Mouse (Mus musculus) lung, postnatal 0 days (tissue): ENCODE data around the gene Rhbdd3. TPM values are rescaled to one million over a fixed set of nuclear protein-coding genes. Genes with fewer than 3 reads are reported as not detected.

Source experiments
- ATAC-seq: fragments of 200-750 bp; cut with Nextera tagmentation; 2 replicates; pipeline ENCODE4 v1.8.0; 2017; ENCODE audit warnings: moderate library complexity
- DNase-seq: peaks from one replicate; pipeline ENCODE4 v3.0.0-alpha.2; 2016; ENCODE audit warnings: low spot score
- H3K27ac ChIP-seq: fragments of 300-500 bp; sonication (generic); 2 replicates; pipeline ENCODE4 v1.5.1; 2014; ENCODE audit warnings: antibody characterized with exemption, mild to moderate bottlenecking, low read length, mixed read lengths
- H3K27me3 ChIP-seq: fragments of 300-500 bp; sonication (generic); replicated peaks from 2 replicates; pipeline ENCODE4 v1.6.1; 2014; ENCODE audit warnings: low read length, mixed read lengths; ENCODE audit not compliant: insufficient read depth
- H3K36me3 ChIP-seq: fragments of 300-500 bp; sonication (generic); 2 replicates; pipeline ENCODE4 v1.6.1; 2014; ENCODE audit warnings: low read length, mixed read lengths; ENCODE audit not compliant: insufficient read depth
- H3K4me1 ChIP-seq: fragments of 300-500 bp; sonication (generic); 2 replicates; pipeline ENCODE4 v1.6.1; 2014; ENCODE audit warnings: antibody characterized with exemption, low read depth, low read length, mixed read lengths; ENCODE audit not compliant: insufficient read depth
- H3K4me2 ChIP-seq: fragments of 300-500 bp; sonication (generic); replicated peaks from 2 replicates; pipeline ENCODE4 v1.6.1; 2014; ENCODE audit warnings: low read depth, mild to moderate bottlenecking, low read length, moderate library complexity, mixed read lengths
- H3K4me3 ChIP-seq: fragments of 300-500 bp; sonication (generic); 2 replicates; pipeline ENCODE4 v1.5.1; 2014; ENCODE audit warnings: low read depth, low read length
- H3K9ac ChIP-seq: fragments of 300-500 bp; sonication (generic); replicated peaks from 2 replicates; pipeline ENCODE4 v1.6.1; 2014; ENCODE audit warnings: low read depth, mild to moderate bottlenecking
- H3K9me3 ChIP-seq: fragments of 300-500 bp; sonication (generic); 2 replicates; pipeline ENCODE4 v1.6.1; 2016; ENCODE audit warnings: low read length, mixed read lengths
- CTCF ChIP-seq: IDR thresholded peaks from 2 replicates; pipeline ENCODE4 v1.5.1; 2016; ENCODE audit warnings: antibody characterized with exemption, mild to moderate bottlenecking
- EP300 ChIP-seq: IDR thresholded peaks from 2 replicates; pipeline ENCODE4 v1.6.1; 2016; ENCODE audit warnings: antibody characterized with exemption, mild to moderate bottlenecking, control low read depth
- WGBS: fragments of 180-500 bp; shearing (Covaris S2); extraction: QIAGEN DNeasy Blood & Tissue Kit; methylation state at CpG from one replicate; pipeline ENCODE4 v1.1.7; 2014; 5-methylcytosine and 5-hydroxymethylcytosine counted together
- polyA plus RNA-seq: library from polyadenylated mRNA; unstranded; fragments of >200 nt; fragmentation: Nextera tagmentation; extraction: Ambion mirVana; gene quantifications from 2 replicates; pipeline ENCODE4 v1.2.1, GENCODE M21; 2015

The Rhbdd3 gene
- polyA plus RNA-seq, 1 experiment from 2014 or later: 19.4 TPM

GRCm38 (mm10) chr11:5151680-5152337, 53.1 kb downstream of the Rhbdd3 start, which contains the start of gene Emid1:
Gene Emid1 (minus strand): TSS chr11:5152257.
- Histone ChIP-seq H3K27ac (peak within 1 kb of the TSS; percentile 35; the same call in 1 of the 2 replicates), H3K9me3 (no peaks in the 10 kb centered on the region), H3K4me3 (peak within 1 kb of the TSS; percentile 43), H3K4me1 (peaks cover 18% of the 10 kb centered on the region; the same call in 1 of the 2 replicates), H3K9ac (peak within 1 kb of the TSS; percentile 47), H3K4me2 (peak within 1 kb of the TSS; percentile 88), H3K27me3 (no peaks in the 10 kb centered on the region), H3K36me3 (no peaks in the 10 kb centered on the region)
- 5% methylated on average over 48 of the region's 53 CpGs for WGBS
- DNase-seq (peak; percentile 44), ATAC-seq (peak; percentile 36)
- TF ChIP-seq EP300 (no peak), CTCF (no peak)

DNA sequence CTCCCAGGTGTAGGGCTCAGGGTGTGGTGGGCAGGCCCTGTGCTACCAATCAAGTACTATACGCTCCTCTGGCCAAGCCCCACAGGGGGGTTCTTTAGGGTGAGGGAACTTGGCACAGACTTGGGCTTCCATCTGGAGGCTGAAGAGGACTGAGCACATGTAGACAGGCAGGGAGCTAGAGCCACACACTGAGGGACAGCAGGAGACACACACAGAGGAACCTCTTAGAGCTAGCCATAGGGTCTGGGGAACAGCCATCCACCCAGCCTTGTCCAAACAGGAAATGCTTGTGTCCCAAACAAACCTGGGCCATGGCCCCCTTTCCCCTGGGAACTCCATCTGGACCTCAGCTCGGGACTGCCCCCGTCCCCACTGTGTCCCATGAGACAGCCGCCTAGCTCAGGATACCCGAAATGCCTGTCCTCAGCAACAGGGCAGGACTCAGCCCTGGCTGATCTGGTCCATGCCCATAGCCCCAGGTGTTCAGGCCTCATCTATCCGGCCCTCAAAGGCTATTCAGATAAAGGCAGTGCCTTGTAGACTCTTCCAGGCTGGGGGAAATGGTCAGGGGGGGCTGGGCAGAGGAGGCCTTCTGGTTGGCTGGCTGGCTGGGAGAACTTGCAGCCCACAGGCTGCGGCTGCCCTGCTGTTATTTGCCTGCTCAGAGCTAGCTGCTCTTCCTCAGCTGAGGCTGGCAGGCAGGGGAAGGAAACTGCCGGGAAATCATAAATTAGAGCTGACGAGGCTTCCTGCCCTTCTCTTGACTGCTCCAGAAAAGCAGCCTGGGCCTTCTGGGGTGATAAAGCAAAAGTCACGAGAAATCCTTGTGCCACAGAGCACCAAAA, 56.5 kb downstream of the Rhbdd3 start:
- Histone ChIP-seq H3K9me3 (no peaks in the 10 kb centered on the region), H3K36me3 (no peaks in the 10 kb centered on the region), H3K4me2 (no peak overlapping the region), H3K4me1 (peaks cover 18% of the 10 kb centered on the region; the same call in 1 of the 2 replicates), H3K27ac (peak overlapping the region; percentile 66), H3K9ac (no peak overlapping the region), H3K4me3 (no peak overlapping the region), H3K27me3 (no peaks in the 10 kb centered on the region)
- 24% methylated on average over 10 of the region's 10 CpGs for WGBS
- peak; percentile 58 for DNase-seq
- TF ChIP-seq CTCF: no peak
- no peak for TF ChIP-seq EP300
- ATAC-seq: peak; percentile 60

Other genes starting within 250 kb of the Rhbdd3 start
- 19.6 and 21.1 TPM in 2 replicates for gene Nf2, start 249.4 kb upstream of the Rhbdd3 start, polyA plus RNA-seq
- 10.4 and 11.9 TPM in 2 replicates for gene Nipsnap1, start 225.0 kb upstream of the Rhbdd3 start, polyA plus RNA-seq
- gene Thoc5, start 203.6 kb upstream of the Rhbdd3 start, polyA plus RNA-seq: 16.3 TPM in 2 replicates
- gene Nefh, start 150.9 kb upstream of the Rhbdd3 start, polyA plus RNA-seq: 0.06 and 0.12 TPM in 2 replicates
- 27.3 and 28.3 TPM in 2 replicates for gene Ap1b1, start 112.1 kb upstream of the Rhbdd3 start, polyA plus RNA-seq
- gene Rasl10a, start 40.8 kb upstream of the Rhbdd3 start, polyA plus RNA-seq: 2.3 and 2.5 TPM in 2 replicates
- gene Gas2l1, start 33.6 kb upstream of the Rhbdd3 start, polyA plus RNA-seq: 31.2 and 33.3 TPM in 2 replicates
- gene Ewsr1, start 340 bp downstream of the Rhbdd3 start, polyA plus RNA-seq: 274 and 290 TPM in 2 replicates
- 63.3 and 67.5 TPM in 2 replicates for gene Emid1, start 53.3 kb downstream of the Rhbdd3 start, polyA plus RNA-seq
- gene Kremen1, start 162.6 kb downstream of the Rhbdd3 start, polyA plus RNA-seq: 13.3 and 14.7 TPM in 2 replicates